Mouse (Mus musculus) WW6 (cell line): ENCODE measurements at regions not wholly inside any gene's neighbourhood (a gene's known extent, or its start where the extent isn't known, plus 50 kb on each side); places are given as distances from the start of the nearest gene placed in this dataset.

Experiments
- DNase-seq: peaks from one replicate; pipeline ENCODE4 v3.0.0-alpha.2; 2013; ENCODE audit warnings: low read depth, low spot score

- DNase-seq: no peak
Measured at GRCm38 (mm10) chr11:71976724-71977481, 60.4 kb downstream of the Aipl1 start.

GRCm38 (mm10) chr11:71971351-71971750 lies 66.0 kb downstream of the Aipl1 start:
- no peak for DNase-seq

- no peak for DNase-seq
Measured at GRCm38 (mm10) chr11:71962306-71962705, 75.0 kb downstream of the Aipl1 start.

- DNase-seq: no peak
Measured at GRCm38 (mm10) chr11:71952533-71952932, 84.8 kb downstream of the Aipl1 start.

GRCm38 (mm10) chr11:71947161-71947560 lies 90.1 kb downstream of the Aipl1 start:
- no peak for DNase-seq

- DNase-seq: no peak
Measured at GRCm38 (mm10) chr11:71945098-71945413, 92.3 kb downstream of the Aipl1 start.

- no peak for DNase-seq
Measured at GRCm38 (mm10) chr11:71944398-71945097, 92.8 kb downstream of the Aipl1 start.

- no peak for DNase-seq
Measured at GRCm38 (mm10) chr11:71943512-71943911, 93.8 kb downstream of the Aipl1 start.

GRCm38 (mm10) chr11:71939066-71939465 lies 98.2 kb downstream of the Aipl1 start:
- no peak for DNase-seq

- no peak for DNase-seq
Measured at GRCm38 (mm10) chr11:71937108-71937507, 100.2 kb downstream of the Aipl1 start.

GRCm38 (mm10) chr11:71929716-71930488 lies 107.4 kb downstream of the Aipl1 start:
- no peak for DNase-seq

GRCm38 (mm10) chr11:71914665-71915064 lies 122.6 kb downstream of the Aipl1 start:
- no peak for DNase-seq

GRCm38 (mm10) chr11:71912626-71913025 lies 124.7 kb downstream of the Aipl1 start:
- no peak for DNase-seq

GRCm38 (mm10) chr11:71911284-71911683 lies 126.0 kb downstream of the Aipl1 start:
- DNase-seq: no peak

- peak; percentile 9 for DNase-seq
Measured at GRCm38 (mm10) chr11:71908616-71909015, 128.7 kb downstream of the Aipl1 start.

GRCm38 (mm10) chr11:71903020-71903410 lies 134.3 kb downstream of the Aipl1 start:
- no peak for DNase-seq

GRCm38 (mm10) chr11:71902304-71903019 lies 134.8 kb downstream of the Aipl1 start:
- DNase-seq: no peak

GRCm38 (mm10) chr11:71900816-71901215 lies 136.5 kb downstream of the Aipl1 start:
- no peak for DNase-seq

- no peak for DNase-seq
Measured at GRCm38 (mm10) chr11:71897551-71897950, 139.8 kb downstream of the Aipl1 start.

- no peak for DNase-seq
Measured at GRCm38 (mm10) chr11:71897141-71897540, 140.2 kb downstream of the Aipl1 start.

GRCm38 (mm10) chr11:71891181-71891580 lies 141.5 kb downstream of the Wscd1 start:
- no peak for DNase-seq

GRCm38 (mm10) chr11:71889161-71889560 lies 139.4 kb downstream of the Wscd1 start:
- no peak for DNase-seq
